Mouse (Mus musculus) spleen, postnatal 0 days (tissue): ENCODE results near the gene Timm8a2. TPM values are rescaled to one million over a fixed set of nuclear protein-coding genes. Genes with fewer than 3 reads are reported as not detected.

ENCODE experiments used
- polyA plus RNA-seq: library from polyadenylated mRNA; unstranded; fragments of >200 nt; fragmentation: Nextera tagmentation; extraction: Ambion mirVana; gene quantifications from 2 replicates; pipeline ENCODE4 v1.2.1, GENCODE M21; 2015

The Timm8a2 gene
- polyA plus RNA-seq, result not detected in 2 replicates

DNA sequence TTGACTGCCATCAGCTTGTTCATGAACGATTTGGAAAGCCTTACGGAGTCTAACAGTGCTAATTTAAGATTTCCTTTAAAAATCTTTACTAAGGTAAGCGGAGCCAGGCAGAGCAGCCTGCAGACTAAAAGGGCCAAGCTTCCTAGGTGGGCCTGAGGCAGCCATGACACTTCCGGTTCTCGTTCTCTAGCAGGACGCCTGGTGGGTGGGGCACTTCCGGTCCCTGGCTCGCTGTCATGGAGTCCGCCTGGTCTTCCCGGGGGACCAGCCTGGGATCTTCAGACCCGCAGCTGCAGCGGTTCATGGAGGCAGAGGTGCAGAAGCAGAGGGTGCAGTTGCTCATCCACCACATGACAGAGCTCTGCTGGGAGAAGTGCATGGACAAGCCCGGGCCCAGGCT, at the start of gene Timm8a2:
Gene Timm8a2 (plus strand): TSS at position 224 of the 400 bp plus-strand sequence.

Other genes starting within 250 kb of the Timm8a2 start
- gene Dock9, start 236.8 kb upstream of the Timm8a2 start, polyA plus RNA-seq, result 2.0 and 2.5 TPM in 2 replicates
- 24.3 and 27.1 TPM in 2 replicates for gene Ubac2, start 156.1 kb upstream of the Timm8a2 start, polyA plus RNA-seq
- gene Gpr18, start 118.9 kb upstream of the Timm8a2 start, polyA plus RNA-seq, result 1.5 and 2.8 TPM in 2 replicates
- gene Gpr183, start 69.5 kb upstream of the Timm8a2 start, polyA plus RNA-seq, result 1.7 and 3.2 TPM in 2 replicates
- gene Tm9sf2, start 72.4 kb downstream of the Timm8a2 start, polyA plus RNA-seq, result 66.1 and 70.5 TPM in 2 replicates
- 32.3 and 36.0 TPM in 2 replicates for gene Clybl, start 147.0 kb downstream of the Timm8a2 start, polyA plus RNA-seq